Mouse (Mus musculus) lung, postnatal 10 days (tissue): ENCODE data around the gene Pbx3.

Source experiments
- DNase-seq: peaks from one replicate; pipeline ENCODE4 v3.0.0; 2021

The Pbx3 gene

DNA sequence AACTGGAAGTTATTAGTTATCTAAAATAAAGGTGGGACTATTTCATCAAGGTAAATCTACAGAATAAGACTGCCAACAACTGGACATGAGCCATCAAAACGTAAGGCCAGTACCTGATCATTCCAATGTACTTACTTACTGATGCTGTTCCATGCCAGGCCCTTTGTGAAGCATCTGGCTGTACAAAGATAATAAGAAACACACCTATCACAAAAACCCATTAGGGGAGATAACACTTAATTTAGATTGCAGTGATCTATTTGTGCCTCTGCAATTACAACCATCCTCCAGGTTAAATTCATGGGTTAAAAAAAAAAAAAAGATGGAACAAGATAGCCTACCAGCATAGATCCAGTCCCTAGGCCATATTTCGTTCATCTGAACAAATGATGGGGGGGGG lies 88.7 kb downstream of the Pbx3 start:
- DNase-seq, result no peak

- DNase-seq, result no peak
Measured at GRCm38 (mm10) chr2:34280996-34281395, 91.9 kb downstream of the Pbx3 start.

DNA sequence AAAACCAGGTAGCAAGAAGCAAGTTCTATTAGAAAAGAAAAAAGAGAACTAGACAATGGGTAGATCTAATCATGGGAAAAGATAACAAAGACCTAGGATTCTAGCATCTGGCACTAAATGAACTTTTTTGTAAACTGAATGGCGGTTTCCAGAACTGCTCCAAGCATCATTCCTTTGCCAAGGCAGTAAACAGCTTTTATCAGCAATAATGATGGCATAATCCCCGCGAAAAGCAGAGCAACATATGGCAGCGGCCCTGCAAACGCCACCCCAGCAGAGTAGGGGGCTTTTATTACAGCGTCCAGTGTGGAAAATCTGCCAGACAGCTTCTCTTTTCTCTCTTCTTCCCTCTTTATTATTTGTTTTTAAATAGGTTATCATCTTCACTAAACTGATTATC lies 93.2 kb downstream of the Pbx3 start:
- no peak for DNase-seq

GRCm38 (mm10) chr2:34275630-34276193 lies 97.2 kb downstream of the Pbx3 start:
- no peak for DNase-seq

DNA sequence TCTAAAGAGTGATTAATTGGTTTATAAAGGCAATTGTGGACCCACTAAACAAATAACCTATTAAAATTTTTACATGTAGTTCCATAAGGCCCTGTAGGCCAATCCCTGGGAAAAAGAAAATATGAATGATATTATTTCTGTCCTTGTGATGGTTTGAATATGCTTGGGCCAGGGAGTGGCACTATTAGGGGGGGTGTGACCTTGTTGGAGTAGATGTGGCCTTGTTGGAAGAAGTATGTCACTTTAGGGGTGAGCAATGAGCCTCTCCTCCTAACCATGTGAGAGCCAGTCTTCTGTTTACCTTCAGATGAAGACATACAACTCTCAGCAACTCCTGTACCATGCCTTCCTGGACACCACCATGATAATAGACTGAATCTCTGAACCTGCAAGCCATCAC lies 110.9 kb downstream of the Pbx3 start:
- DNase-seq, result no peak

GRCm38 (mm10) chr2:34260653-34261076 lies 112.3 kb downstream of the Pbx3 start:
- no peak for DNase-seq

DNA sequence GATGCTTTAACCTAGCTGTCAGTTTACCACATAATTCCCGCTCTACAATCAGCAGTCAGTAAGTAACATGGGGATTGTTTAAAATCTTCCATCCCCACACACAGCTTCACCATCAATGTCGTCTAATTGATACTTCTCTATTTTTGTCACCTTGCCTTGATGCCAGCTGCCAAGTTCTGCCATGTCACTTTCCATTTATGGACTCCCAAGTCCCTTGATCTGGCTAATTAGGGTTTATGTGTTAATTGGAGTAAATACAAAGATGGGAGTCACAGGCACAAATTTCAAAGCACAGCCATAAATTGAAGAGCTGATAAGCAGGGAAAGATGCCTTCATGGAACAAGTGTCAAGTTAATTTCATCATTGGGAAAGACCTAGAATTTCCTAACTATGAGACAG lies 114.7 kb downstream of the Pbx3 start:
- DNase-seq, result no peak

- DNase-seq, result peak; percentile 28
Measured at GRCm38 (mm10) chr2:34257611-34258010, 115.3 kb downstream of the Pbx3 start.

DNA sequence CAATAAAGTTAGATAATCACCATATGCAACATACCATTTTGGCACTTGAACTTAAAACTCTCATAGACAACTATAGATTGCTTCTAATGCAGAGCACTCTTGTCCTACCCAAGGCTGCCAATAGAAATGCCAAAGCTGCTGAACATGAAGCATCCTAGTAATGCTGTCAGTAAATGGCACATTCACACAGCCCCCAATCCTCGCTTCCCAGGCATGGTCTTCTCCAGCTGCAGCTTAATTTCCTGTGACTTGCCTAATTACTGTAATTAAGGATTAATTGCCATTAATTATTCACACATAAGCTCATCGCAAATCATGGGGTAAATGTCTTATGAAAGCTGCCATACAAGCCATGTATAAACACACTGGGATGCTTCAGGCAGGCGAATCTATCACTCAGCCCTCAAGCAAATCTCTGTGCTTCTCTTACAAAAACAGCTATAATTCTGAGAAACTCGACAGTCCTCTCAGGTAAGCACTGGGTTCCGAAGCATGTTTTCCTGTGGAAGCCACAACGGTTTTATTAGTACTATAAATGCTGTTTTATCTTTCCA lies 116.9 kb downstream of the Pbx3 start:
- no peak for DNase-seq

GRCm38 (mm10) chr2:34253627-34254026 lies 119.3 kb downstream of the Pbx3 start:
- peak; percentile 10 for DNase-seq

DNA sequence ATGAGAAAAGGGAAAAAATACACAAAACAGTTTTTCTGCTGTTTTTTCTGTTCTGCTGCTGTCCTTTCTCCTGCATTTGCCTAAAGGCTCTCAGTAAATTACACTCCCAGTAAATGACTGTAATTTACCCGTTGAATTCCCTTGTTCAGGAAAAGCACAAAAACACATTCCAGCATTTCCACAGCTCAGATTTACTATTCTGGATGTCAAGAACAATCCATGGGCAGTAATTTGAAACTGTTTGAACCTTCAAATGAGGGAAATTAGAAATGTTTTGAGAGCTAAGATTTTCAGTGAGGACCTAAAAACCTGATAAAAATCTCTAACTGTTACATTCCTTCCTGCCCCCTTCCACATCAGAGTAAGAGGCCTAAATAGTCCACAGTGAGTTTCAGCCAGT lies 119.8 kb downstream of the Pbx3 start:
- no peak for DNase-seq

DNA sequence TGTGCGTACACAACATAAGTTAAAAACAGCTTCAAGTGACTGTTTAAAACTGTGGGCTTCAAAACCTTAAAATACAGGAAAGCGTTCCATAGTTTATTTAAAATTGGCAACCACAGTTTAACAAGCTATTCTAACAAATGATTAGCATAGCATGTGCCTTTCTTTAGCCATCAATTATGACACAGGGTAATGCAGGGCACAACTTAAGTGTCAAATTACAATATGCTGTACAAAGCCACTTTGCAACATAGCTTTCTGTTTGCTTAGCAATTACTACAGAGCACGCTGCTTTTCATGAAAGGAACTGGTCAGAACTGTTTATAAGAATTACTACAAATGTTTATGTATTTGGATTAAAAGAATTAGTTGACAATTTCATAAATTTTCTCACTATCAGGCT lies 120.7 kb downstream of the Pbx3 start:
- DNase-seq, result no peak

DNA sequence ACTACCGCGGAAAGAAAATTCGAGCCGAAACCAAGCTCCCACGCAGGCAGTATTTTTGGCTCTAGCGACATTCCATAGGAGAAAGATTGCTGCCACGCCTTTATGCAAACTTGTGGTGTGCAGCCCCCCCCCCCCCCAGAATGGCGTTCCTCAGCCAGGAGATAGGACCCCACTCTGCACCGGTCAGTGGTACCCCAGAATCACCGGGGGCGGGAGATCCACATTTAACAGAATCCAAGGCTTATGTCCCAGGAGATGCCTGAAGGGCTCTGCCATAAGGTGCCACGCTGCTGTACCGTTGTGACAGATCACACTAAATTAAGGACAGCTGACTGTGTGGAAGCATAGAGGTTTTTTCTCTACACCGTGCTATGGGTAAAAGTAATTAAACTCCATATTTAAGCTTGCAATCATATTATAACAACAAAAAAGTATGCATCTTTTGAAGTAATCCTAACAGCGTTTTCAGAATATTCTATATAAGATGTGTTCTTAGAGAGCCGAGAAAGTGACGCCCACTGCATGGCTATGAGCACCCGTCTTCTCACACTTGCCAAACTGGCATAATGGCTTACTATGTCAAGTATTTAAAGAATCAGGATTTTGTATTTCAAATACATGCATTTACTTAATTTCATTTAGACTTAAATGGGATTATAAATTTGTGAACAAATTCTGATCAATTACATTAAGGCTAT lies 122.8 kb downstream of the Pbx3 start:
- DNase-seq, result no peak

- DNase-seq, result peak; percentile 64
Measured at GRCm38 (mm10) chr2:34249141-34249960, 123.6 kb downstream of the Pbx3 start.

- no peak for DNase-seq
Measured at GRCm38 (mm10) chr2:34240885-34241284, 132.1 kb downstream of the Pbx3 start.

DNA sequence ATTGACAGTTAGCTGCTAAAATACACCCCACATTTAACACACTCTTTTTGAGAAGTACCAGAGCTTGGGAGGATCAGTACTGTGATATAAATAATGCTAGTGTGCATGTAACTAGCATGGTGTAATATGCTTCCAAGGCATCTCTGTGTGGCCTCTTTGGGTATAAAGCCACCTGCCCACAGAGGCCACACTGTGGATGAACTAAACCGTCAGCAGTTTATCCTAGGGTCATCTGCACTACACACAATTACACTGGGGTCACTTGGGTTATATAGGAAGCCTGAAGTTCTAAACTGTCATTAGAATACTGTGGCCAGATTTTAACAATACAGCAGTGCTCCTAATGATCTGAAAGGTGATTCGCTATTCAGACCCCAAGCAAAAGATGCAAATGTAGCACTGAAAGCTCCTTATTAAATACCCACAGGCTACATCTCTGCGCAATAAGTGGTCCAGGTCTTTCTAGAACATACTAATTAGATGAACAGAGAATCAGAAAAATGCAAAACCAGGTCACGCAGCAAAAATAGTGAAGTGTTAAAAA lies 133.6 kb downstream of the Pbx3 start:
- no peak for DNase-seq

GRCm38 (mm10) chr2:34235467-34236075 lies 137.4 kb downstream of the Pbx3 start:
- no peak for DNase-seq

DNA sequence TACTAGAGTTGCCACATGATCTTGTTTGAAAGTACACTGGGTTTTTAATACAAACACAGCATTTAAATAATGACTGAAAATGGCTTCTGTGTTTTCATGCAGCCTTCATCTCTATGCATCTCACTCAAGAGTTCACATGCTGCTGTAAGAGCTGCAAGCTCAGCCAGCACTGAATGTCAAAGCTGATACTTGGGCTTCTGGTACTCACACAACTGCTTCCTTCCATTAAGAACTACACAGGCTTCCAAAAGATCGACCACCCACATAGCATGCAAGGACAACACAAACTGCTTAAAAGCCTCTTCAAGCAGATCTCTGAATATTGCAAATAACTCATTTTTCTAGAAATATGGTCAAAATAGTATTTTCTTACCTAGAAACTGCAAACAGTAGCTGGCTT lies 138.7 kb downstream of the Pbx3 start:
- no peak for DNase-seq

- no peak for DNase-seq
Measured at GRCm38 (mm10) chr2:34233271-34233670, 139.7 kb downstream of the Pbx3 start.

DNA sequence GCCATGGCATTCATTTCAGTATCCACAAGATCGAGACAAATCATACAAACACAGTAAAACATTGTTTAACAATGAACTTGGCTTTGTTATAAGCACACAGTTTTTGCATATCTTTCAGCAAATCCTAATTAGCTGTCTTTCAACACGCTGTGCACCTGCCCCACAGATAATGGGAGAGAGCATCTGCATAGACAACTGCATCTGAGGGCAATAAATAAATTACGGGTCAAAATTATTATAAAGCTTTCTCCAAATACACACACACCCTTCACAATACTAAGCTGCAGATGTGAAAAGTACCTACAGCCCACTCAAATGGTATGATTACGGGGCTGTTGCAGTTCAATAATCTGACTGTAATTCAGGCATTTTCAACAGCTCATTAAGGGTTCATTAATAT lies 145.3 kb downstream of the Pbx3 start:
- DNase-seq, result no peak

DNA sequence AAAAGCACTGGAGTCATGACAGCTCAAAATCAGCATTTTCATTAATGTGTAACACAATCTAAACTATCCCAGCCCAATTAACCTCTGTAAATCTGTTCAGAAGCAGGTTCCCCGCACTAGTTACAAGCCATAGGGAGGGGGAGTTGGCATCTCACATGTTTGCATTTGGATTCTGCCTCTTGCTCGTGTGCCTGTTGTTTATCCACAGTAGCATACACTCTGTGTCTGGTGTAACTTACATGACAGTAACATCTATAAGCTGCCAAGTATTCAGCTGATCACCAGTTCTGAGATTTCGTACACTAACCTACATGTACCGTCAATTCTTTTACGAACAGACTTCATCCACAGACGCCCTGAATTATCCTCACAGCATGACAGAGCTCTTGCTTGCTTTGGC lies 147.5 kb downstream of the Pbx3 start:
- DNase-seq, result no peak

GRCm38 (mm10) chr2:34221477-34221876 lies 151.5 kb downstream of the Pbx3 start:
- DNase-seq, result no peak

- DNase-seq, result no peak
Measured at GRCm38 (mm10) chr2:34219150-34219549, 153.8 kb downstream of the Pbx3 start.
